7 mouse cellular contexts compared by ENCODE assay signal in the genomic region with DNA sequence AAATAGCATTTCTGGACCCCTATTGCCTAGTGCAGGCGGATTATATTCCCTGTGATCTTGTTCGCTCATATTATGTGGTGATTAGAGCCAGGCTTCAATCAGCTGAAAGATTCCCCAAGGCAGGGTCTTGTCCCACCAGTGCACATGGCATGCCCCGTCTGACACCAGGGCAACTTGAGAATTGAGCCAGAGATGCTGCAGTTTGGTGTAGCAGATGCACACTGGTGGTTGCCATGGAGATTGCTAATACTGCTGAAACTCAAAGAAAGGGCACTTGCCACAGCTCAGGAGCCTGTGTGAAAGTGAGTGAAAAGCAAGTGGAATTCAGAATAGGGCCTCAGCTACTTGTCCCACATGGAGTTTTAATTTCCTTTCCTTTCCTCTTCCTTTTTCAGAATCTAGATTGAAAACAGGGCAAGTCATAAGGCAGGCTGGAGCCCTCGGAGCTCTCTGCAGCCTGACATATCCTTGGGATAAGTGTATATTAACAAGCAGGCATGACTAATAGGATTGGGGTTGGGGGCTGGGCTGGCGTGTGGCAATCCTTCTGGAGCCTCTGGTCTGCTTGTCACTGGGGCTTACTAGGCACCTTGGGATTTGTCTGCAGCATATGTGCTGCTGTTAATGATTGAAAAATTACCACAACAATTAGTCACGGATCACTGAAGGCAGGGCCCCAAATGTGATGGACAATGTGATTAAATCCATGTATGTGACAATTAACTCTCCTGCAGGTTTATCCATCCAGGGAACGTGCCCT.
DNase-seq lines count a peak whose midpoint lies in the region; ATAC-seq lines count a peak whose summit lies in the region.

No protein-coding gene starts in this region.

- no peaks in the 10 kb centered on the region for H3K36me3 ChIP-seq in embryonic facial prominence, embryonic 13.5 days
- no peaks in the 10 kb centered on the region for H3K36me3 ChIP-seq in kidney, embryonic 15.5 days
- no peaks in the 10 kb centered on the region for H3K36me3 ChIP-seq in midbrain, embryonic 12.5 days

- peak; percentile 44 to 47 for DNase-seq in adrenal gland, postnatal 36 days
- DNase-seq in thymus, postnatal 10 days (ENCODE audit: low spot score in 2 of 2) = no peak
- no peak for DNase-seq in urinary bladder, postnatal 4 days (ENCODE audit: low spot score in 2 of 2)
- DNase-seq in heart, adult 9 months (ENCODE audit: low spot score in 2 of 2) = no peak

- H3K4me3 ChIP-seq in embryonic facial prominence, embryonic 13.5 days = no peak overlapping the region
- no peak overlapping the region for H3K4me3 ChIP-seq in kidney, embryonic 15.5 days (replicated peaks)
- H3K4me3 ChIP-seq in midbrain, embryonic 12.5 days = no peak overlapping the region

- H3K9ac ChIP-seq in embryonic facial prominence, embryonic 13.5 days = no peak overlapping the region
- H3K9ac ChIP-seq in kidney, embryonic 15.5 days = no peak overlapping the region
- H3K9ac ChIP-seq in midbrain, embryonic 12.5 days (replicated peaks) = no peak overlapping the region

- ATAC-seq in embryonic facial prominence, embryonic 13.5 days (ENCODE audit: insufficient number of reproducible peaks, insufficient read depth, low FRiP score, low TSS enrichment, low read depth) = peak; percentile 69; the same call in 1 of the 2 replicates
- peak; percentile 77 for ATAC-seq in kidney, embryonic 15.5 days (replicated peaks; ENCODE audit: low FRiP score)
- peak; percentile 96 for ATAC-seq in midbrain, embryonic 12.5 days (ENCODE audit: low FRiP score, low read depth)

- no peak overlapping the region for H3K4me2 ChIP-seq in embryonic facial prominence, embryonic 13.5 days
- H3K4me2 ChIP-seq in kidney, embryonic 15.5 days = no peak overlapping the region
- peak overlapping the region; percentile 22 for H3K4me2 ChIP-seq in midbrain, embryonic 12.5 days (replicated peaks)

- H3K27me3 ChIP-seq in embryonic facial prominence, embryonic 13.5 days = 0 out of 2 replicates have a peak, but pooled peaks cover 3% of the 10 kb centered on the region
- peaks cover 47% of the 10 kb centered on the region for H3K27me3 ChIP-seq in kidney, embryonic 15.5 days
- H3K27me3 ChIP-seq in midbrain, embryonic 12.5 days = peaks cover 69% of the 10 kb centered on the region

- H3K27ac ChIP-seq in embryonic facial prominence, embryonic 13.5 days = no peak overlapping the region
- no peak overlapping the region for H3K27ac ChIP-seq in kidney, embryonic 15.5 days
- H3K27ac ChIP-seq in midbrain, embryonic 12.5 days (replicated peaks) = peak overlapping the region; percentile 84

- peaks cover 12% of the 10 kb centered on the region for H3K4me1 ChIP-seq in embryonic facial prominence, embryonic 13.5 days
- peaks cover 10% of the 10 kb centered on the region for H3K4me1 ChIP-seq in kidney, embryonic 15.5 days
- H3K4me1 ChIP-seq in midbrain, embryonic 12.5 days = peaks cover 36% of the 10 kb centered on the region

- H3K9me3 ChIP-seq in embryonic facial prominence, embryonic 13.5 days = no peaks in the 10 kb centered on the region
- H3K9me3 ChIP-seq in kidney, embryonic 15.5 days (replicated peaks) = no peaks in the 10 kb centered on the region
- no peaks in the 10 kb centered on the region for H3K9me3 ChIP-seq in midbrain, embryonic 12.5 days

- WGBS in embryonic facial prominence, embryonic 13.5 days = 7% methylated on average over 7 of the region's 7 CpGs
- 45% methylated on average over 7 of the region's 7 CpGs for WGBS in kidney, embryonic 15.5 days
- WGBS in midbrain, embryonic 12.5 days = 6% methylated on average over 7 of the region's 7 CpGs

Comparison
In these comparisons a context has a peak if more than half of its experiments do, and no peak if none do; other contexts are left out.
1. DNase-seq: peak in adrenal gland, postnatal 36 days (2 of 2); none in thymus, postnatal 10 days (0 of 2), urinary bladder, postnatal 4 days (0 of 2) and heart, adult 9 months (0 of 2).
2. Peak in every context shown above with its lines, with median percentiles within 50 percentile points of each other: ATAC-seq.